Mouse (Mus musculus): ENCODE measurements around the gene Zc3hav1l.

Zc3hav1l gene

DNA sequence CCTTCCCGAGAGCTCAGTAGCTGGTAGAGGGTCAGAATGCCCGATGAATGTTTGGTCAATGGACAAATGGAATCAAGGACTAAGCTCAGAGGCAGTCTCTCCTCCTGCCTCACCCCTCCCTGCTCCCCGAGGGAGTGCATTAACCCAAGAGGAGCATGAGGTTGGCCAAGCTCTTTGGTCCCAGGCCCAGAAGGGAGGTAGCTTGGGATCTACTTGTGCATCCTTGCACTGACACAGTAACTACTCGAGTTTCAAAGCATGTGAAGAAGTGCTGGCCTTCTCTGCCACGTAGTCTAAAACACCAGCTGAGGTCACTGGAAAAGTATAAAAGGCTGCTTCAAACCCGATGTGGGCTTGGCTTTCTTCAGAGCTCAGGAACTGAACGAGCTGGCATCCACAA, 34.6 kb downstream of the Zc3hav1l start:
- DNase-seq (ENCODE audit: low read depth, low spot score), result no peak

DNA sequence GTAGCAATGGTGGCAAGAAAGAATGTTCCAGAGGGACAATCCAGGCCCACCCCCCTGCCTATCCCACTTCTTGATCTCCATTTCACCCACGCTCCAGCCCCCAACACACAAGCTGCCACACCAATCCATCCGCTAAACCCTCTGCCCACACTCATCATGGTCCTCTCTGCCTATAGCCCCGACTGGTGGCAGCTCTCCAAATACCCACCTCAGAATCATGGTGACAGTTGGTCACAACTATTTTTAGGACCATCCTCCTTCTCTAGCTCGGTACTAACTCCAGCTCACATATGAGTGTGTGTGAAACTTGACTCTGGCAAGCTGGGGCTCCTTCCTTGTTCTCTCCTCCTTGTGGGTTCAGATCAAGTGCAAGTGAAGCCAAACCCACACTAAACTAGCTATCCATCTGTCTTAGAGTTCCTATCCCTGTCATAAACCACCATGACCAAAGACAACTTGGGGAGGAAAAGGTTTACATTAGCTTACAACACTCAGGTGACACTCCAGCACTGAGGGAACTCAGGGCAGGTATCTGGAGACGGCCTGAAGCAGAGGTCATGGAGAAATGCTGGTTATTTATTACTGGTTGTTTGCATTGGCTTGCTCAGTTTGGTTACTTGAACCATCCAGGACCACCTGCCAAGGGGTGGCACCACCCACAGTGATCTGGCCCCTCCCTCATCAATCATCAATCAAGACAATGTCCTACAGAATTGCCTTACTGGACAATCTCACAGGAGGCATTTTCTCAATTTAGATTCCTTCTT, 35.5 kb downstream of the Zc3hav1l start:
- DNase-seq (ENCODE audit: low read depth, low spot score), result no peak

DNA sequence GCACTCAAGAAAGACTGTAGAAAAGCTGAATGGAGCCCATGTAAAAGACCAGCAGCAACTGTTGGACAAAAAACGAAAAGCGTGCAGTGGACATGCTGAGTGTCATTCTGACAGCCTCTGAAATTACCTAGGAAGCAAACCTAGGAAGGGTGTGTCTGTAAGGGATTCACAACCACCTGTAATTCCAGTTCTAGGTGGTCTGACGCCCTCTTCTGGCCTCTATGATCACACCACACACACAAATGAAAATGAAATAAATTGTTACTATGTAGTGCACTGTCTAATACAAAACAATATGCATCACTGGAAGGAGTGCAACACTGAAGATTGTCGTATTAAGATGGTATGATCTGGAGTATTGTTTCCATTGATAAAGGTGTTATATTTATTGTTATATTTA, 37.2 kb downstream of the Zc3hav1l start:
- no peak for DNase-seq (ENCODE audit: low read depth, low spot score)

DNA sequence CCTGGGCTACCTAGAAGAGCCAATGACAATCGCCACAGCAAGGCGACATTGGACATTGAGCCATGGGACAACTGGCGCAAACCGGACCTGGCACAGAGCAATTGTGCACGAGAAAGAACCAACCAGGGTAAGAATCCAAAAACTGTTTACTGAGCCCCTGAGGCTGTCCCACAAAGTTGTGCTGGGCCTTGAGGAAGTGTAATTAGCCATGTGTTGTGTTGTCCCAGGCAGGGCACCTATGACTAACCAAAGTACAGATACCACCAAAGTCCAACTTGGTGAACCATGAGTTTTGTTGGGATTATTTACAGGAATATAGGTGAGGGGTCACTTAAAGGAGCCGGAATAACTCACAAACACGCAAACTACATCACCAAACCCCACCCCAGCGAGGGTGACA, 41.6 kb downstream of the Zc3hav1l start:
- no peak for DNase-seq (ENCODE audit: low read depth, low spot score)

DNA sequence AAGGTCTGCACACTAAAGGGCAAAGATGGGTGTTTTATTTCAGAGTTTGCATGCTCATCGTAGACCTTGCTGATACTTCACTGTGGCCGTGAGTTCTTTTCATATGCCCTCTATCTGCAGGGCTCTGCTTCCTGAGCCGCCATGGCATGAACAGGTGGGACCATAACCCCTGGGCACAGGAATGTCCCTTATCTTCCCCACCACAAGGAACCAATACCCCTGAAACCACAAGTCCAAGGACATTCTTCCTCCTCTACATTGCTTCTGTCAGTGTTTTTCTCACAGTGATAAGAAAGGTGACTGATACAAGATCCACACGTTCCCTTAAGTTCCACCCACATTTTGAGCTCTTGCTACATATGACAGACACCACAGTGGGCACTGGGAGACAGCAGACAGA, 42.3 kb downstream of the Zc3hav1l start:
- no peak for DNase-seq (ENCODE audit: low read depth, low spot score)

DNA sequence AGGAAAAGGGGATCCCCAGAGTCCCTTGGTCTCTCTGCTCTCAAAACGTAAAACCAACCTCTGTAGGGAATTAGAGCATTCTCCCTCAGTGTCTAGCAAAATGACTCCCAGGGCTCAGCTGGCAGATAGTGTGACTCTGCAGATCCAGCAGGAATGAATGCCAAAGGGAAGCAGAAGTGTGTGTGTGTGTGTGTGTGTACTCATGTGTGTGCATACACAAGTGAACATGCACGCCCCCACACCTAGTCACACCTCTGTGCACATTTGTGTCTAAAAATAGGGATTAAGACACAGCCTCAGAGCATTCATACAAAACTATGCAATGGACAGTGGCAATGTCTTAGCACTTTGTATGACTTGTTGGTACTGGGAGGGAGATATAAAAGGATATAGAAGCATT, 43.3 kb downstream of the Zc3hav1l start:
- DNase-seq (ENCODE audit: low read depth, low spot score), result no peak

DNA sequence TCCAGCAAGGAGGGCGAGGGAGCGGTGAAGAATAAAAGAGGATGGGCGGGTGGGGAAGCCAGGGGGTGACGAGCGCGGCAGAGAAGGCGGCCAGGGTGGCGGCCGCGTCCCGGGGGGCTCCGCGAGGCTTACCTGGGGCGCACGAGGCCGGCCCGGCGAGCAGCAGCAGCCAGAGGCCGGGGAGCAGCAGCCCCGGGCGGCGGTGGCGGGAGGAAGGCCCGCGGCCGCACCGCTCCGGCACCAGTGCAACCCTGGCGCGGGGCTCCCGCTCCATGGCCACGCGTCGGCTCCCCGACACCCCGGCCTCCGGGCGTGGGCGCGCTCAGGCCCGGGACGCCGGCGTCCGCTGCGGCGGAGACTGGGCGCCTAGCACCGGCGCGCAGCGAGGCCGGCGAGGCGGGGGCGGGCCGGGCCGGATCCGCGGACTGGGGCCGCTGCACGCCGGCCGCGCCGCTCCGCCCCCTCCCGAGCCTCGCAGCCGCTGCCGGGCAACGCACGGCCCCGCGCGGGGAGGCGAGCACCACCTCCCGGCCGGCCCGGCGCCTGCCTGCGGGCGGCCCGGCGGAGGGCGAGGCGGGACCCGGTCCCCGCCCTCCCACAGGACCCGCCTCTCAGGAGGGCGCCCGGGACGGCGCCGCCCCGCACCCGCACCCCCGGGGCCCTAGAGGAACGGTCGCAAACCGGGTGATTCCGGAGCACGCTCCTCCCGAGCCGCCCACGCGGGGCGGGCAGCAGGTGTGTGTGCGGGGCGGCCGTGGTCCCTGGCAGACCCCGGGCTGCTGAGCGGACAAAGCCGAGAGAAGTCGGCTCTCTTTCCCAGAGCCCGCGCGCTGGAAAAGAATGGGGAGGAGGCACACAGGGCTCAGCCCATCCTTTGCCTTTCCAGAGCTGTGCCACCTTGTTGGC, 45.1 kb downstream of the Zc3hav1l start, which contains the start of gene D630045J12Rik:
Gene D630045J12Rik (minus strand): TSS at position 274 of the 906 bp plus-strand sequence.
- DNase-seq (ENCODE audit: low read depth, low spot score), result peak; percentile 65

DNA sequence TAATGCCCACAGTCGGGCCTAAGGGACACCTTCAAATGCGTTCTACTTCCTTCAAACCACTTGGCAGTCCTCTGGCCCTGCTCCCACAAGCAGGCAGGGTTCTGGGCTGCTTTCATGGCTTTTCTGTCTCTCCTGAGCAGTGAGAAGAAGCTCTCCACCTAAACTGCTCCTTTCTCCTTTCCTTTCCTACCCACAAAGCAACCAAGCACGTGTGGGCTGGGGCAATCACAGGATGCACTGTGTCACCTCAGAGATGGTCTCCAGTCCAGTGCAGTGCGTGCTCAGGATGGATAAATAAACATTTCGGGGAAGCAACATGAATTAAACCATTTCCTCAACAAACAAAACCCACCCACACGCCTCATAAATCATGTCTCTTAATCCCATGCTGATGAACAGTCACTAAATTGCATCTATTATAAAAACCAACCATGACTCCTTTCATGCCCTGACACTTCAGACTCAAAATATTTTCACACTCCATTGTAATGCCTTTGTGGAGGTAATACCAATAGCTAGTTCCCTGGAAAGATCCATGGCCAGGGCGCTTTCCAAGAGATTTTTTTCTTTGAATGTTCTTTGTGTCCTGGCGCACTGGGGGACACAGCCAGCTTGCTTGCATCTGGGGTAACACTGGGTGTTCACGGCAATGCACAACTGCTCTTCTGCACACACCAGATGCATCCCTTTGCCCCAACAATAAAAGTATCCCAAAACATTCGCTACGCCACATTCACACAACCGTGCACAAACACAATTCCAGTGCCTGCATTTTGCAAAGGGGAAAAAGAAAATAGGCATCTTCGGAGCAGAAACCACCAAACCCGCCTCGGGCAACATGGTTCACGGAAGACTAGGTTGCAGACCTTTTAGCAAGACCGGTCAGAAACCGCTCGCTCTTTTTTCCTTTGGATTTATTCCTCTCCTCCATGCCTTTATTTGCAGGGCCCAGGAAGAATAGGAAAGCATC, 46.0 kb downstream of the Zc3hav1l start:
- DNase-seq (ENCODE audit: low read depth, low spot score), result peak; percentile 54

DNA sequence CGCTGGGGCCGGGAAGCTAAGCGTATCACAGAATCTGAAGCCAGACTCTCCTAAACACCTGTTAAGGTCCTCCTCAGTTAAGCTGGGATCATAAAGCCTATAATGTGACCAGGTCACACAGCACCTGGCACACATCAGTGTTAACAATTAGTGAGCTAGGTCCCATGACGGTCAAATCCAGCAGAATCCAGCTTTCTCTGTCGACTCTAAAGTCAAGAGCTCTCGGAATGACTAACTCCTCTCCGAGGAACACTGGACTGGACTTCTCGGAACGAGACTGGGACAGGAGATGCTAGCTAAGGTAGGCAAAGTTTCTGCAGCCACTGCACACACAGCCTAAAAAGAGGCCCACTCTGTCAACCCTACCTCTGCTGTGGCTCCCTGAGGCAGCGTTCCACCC, 46.9 kb downstream of the Zc3hav1l start:
- DNase-seq (ENCODE audit: low read depth, low spot score), result no peak

DNA sequence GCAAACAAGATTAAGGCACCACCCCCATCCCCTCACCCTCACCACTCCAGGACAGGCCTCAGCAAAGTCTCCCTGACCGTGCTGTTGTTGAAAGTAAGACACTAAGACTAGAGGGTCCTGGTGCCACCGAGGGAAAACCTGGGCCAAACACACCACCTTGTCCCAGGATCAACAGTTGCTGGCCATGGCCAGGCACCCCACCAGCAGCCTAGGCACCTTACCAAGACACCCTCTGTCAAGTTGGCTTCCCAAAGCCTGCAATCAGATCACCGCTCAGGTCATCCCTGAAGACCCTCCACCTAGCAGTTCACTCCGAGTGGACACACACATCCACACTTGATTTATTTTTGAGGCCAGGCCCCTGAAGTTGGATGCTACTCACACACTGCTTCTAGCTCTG, 47.6 kb downstream of the Zc3hav1l start:
- DNase-seq (ENCODE audit: low read depth, low spot score), result no peak

DNA sequence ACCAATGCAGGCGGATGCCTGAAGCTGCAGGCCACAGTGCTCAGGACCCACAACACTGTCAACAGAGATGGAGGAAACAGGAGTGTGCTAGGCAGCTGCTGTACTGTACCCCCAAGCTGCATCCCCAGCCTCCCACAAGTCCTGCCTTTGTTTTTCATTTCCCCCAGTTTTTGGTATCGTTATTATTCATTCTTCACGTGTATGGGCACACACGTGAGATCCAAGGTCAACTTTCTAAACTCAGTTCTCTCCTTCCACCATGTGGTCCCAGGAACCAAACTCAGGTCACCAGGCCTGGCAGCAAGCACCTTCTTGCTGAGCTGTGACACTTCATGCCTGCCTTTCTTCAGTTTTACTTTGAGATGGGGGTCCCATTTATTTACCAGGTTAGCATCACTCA, 51.7 kb downstream of the Zc3hav1l start:
- DNase-seq (ENCODE audit: low read depth, low spot score), result no peak

DNA sequence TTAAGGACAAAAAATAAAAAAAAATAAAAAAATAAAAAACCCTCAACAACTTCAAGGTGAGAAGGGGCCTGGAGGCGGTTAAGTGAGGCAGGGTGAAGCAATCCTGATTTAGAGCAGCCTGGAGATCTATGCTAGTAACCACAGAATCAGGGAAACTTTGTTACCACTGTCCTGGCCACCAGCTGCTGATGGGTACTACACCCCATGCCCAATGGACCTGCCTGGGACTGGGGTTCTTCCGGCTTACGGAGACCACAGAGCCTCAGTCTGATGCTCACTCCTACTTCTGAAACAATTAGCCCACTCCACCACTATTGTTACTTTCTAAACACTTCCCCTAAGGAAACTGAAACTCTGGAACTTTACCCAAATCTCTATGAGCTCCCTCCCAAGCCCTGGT, 54.3 kb downstream of the Zc3hav1l start:
- DNase-seq (ENCODE audit: low read depth, low spot score), result no peak

DNA sequence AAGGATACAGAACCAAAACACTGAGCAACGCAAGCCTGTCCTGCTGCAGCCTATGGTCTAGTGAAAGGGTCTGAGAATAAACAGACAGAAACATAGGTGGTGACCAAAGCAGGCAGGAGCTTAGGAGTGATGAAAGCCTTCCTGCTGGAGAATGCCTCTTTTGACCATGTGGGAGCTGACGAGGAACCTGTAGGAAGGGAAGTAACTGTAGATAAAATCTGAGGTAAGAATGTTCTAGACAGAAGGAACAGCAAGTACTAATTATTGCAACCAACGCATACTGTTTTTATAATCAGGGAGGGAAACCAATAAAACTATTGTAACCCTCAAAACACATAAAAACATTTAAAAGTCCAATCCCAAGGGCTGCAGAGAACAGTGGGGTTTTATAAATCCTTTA, 54.9 kb downstream of the Zc3hav1l start:
- no peak for DNase-seq (ENCODE audit: low read depth, low spot score)

DNA sequence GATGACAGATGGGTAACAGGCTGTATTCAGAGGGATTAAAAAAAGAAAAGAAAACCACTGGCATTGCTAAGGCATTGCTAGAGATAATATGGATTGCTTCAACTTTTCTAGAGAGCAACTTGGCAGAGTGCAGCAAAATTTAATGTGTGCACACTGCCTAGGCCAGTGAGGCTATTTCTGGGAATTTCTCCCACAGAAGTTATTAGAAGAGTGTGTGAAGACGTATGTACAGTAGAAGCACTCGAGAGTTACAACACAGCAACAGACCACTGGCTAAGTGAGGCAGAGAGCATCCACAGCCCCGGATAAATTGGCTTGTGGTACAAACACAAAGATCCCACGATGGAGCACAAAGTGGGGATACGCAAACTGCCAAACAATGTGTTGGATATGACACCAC, 56.2 kb downstream of the Zc3hav1l start:
- no peak for DNase-seq (ENCODE audit: low read depth, low spot score)

DNA sequence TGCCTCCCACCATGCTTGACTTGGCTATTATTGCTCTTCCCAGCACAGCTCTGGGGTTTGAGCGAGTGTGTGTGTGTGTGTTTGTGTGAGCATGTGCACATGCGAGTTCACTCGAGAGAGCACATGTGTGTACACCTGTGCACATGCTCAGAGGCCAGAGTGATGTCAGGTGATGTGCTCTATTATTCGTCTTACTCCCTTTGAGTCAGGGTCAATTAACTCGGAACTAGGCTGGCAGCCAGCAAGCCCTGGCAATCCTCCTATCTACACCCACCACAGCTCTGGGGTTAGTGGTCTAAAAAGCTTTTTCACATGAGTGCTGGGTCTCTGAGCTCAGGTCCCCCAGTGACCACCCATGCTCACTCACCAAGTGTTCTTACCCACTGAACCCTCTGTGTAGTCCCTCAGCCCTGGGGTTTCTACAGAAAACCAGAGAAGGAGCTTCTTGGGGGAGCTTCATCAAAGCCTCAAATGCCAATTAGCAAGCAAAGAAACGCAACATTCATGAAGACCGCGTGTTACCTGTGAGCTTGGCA, 56.7 kb downstream of the Zc3hav1l start:
- no peak for DNase-seq (ENCODE audit: low read depth, low spot score)

DNA sequence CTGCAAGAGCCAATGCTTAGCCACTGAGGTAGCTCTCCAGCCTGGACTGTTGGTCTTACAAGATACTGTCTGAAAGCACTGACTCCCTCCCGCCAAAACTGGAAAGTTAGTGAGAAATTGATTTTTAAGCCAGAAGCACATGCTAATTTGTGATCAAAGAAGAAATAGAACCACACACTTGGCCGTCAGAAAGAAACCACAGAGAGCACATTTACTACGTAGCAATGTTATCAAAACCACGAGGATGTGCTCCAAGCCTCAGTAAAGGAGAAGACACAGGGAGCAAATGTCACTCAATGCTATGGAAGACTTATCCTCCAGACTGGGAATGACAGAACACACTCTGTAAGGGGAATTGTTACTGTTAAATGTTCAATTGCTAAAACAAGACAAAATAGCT, 57.6 kb downstream of the Zc3hav1l start:
- DNase-seq (ENCODE audit: low read depth, low spot score), result no peak

DNA sequence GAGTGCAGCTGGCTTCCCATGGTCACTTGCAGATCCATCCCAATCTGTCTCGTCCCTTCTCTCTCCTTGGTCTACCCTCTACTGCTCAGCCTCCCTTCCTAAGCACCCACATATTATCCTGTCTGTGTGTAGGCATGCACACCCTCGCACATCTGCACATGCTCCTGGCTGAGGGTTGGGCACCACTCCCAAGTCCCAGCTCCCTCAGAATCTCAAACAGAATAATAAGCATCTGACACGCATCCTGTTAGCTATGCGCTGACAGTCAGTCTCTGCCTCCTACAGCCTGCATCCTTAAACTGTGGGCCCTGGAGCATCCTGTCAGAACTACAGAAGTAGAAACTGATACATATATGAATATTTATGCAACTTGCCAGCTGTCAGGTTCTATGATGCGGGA, 58.4 kb downstream of the Zc3hav1l start:
- no peak for DNase-seq (ENCODE audit: low read depth, low spot score)

DNA sequence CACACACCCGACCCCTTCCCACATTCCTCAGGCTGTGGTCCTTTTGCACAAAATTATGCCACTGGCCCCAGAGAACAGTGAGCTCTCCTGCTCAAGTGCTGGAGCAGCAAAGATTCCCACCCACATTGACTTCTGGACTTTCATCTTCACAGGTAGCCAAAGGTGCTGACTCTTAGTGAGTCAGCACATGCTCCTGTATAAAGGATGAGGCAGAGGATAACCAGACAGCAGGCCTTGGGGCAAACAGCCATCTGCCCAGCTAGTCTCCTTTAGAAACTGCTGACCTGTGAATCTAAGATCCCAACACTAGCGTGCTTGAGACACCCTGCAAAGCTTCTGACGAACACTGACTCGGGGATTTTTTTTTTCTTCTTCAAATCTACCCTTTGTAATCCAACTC, 60.7 kb downstream of the Zc3hav1l start:
- no peak for DNase-seq (ENCODE audit: low read depth, low spot score)
